Mouse (Mus musculus) midbrain, embryonic 14.5 days (tissue): ENCODE measurements around the gene Lsamp. TPM values are rescaled to one million over a fixed set of nuclear protein-coding genes. Genes with fewer than 3 reads are reported as not detected.
A peak's percentile ranks its signal among the peaks of the same experiment; 100 is the strongest.

Experiments
- ATAC-seq: fragments of 200-750 bp; cut with Nextera tagmentation; 2 replicates; pipeline ENCODE4 v1.8.0; 2017; ENCODE audit warnings: moderate number of reproducible peaks, moderate library complexity; ENCODE audit not compliant: low FRiP score, low TSS enrichment
- DNase-seq: peaks from one replicate; pipeline ENCODE4 v3.0.0-alpha.2; 2015
- H3K27ac ChIP-seq: fragments of 300-500 bp; sonication (generic); replicated peaks from 2 replicates; pipeline ENCODE4 v1.5.1; 2014; ENCODE audit warnings: mild to moderate bottlenecking, low read depth, low read length, moderate library complexity
- H3K27me3 ChIP-seq: fragments of 300-500 bp; sonication (generic); 2 replicates; pipeline ENCODE4 v1.6.1; 2014; ENCODE audit warnings: low read length, control low read depth, mixed read lengths; ENCODE audit not compliant: control insufficient read depth, insufficient read depth
- H3K36me3 ChIP-seq: fragments of 300-500 bp; sonication (generic); 2 replicates; pipeline ENCODE4 v1.6.1; 2014; ENCODE audit warnings: low read length, control low read depth; ENCODE audit not compliant: control insufficient read depth, insufficient read depth
- H3K4me1 ChIP-seq: fragments of 300-500 bp; sonication (generic); 2 replicates; pipeline ENCODE4 v1.6.1; 2014; ENCODE audit warnings: mild to moderate bottlenecking, antibody characterized with exemption, low read length, control low read depth; ENCODE audit not compliant: control insufficient read depth, insufficient read depth
- H3K4me2 ChIP-seq: fragments of 300-500 bp; sonication (generic); 2 replicates; pipeline ENCODE4 v1.6.1; 2014; ENCODE audit warnings: mild to moderate bottlenecking, low read length, moderate library complexity
- H3K4me3 ChIP-seq: fragments of 300-500 bp; sonication (generic); replicated peaks from 2 replicates; pipeline ENCODE4 v1.5.1; 2014; ENCODE audit warnings: low read depth, low read length
- H3K9ac ChIP-seq: fragments of 300-500 bp; sonication (generic); replicated peaks from 2 replicates; pipeline ENCODE4 v1.6.1; 2014; ENCODE audit warnings: mild to moderate bottlenecking, low read length, moderate library complexity
- H3K9me3 ChIP-seq: fragments of 300-500 bp; sonication (generic); 2 replicates; pipeline ENCODE4 v1.6.1; 2016; ENCODE audit warnings: low read length, control low read depth, mixed read lengths; ENCODE audit not compliant: control insufficient read depth
- WGBS: fragments of 180-500 bp; shearing (Covaris S2); extraction: QIAGEN DNeasy Blood & Tissue Kit; methylation state at CpG from one replicate; pipeline ENCODE4 v1.1.7; 2014; 5-methylcytosine and 5-hydroxymethylcytosine counted together
- polyA plus RNA-seq: library from polyadenylated mRNA; unstranded; fragments of >200 nt; fragmentation: Nextera tagmentation; extraction: Ambion mirVana; gene quantifications from 2 replicates; pipeline ENCODE4 v1.2.1, GENCODE M21; 2014

The Lsamp gene
- polyA plus RNA-seq, 1 experiment from 2014 or later = 79.5 TPM

- Histone ChIP-seq H3K4me3 (no peak overlapping the region), H3K9ac (no peak overlapping the region), H3K4me1 (no peaks in the 10 kb centered on the region), H3K27ac (no peak overlapping the region), H3K27me3 (no peaks in the 10 kb centered on the region), H3K36me3 (no peaks in the 10 kb centered on the region), H3K9me3 (no peaks in the 10 kb centered on the region), H3K4me2 (no peak overlapping the region)
- ATAC-seq (no peak), DNase-seq (no peak)
- WGBS = 76% methylated on average over 3 of the region's 3 CpGs
Measured at GRCm38 (mm10) chr16:41834637-41835036, 1850.5 kb downstream of the Lsamp start.

- WGBS = 57% methylated on average over 6 of the region's 6 CpGs
- ATAC-seq (no peak), DNase-seq (peak; percentile 73)
- H3K9me3 ChIP-seq = no peaks in the 10 kb centered on the region
- H3K27me3 ChIP-seq = no peaks in the 10 kb centered on the region
- no peak overlapping the region for H3K27ac ChIP-seq
- H3K36me3 ChIP-seq = no peaks in the 10 kb centered on the region
- H3K4me2 ChIP-seq = no peak overlapping the region
- H3K4me3 ChIP-seq = no peak overlapping the region
- no peaks in the 10 kb centered on the region for H3K4me1 ChIP-seq
- no peak overlapping the region for H3K9ac ChIP-seq
Measured at GRCm38 (mm10) chr16:41835745-41836144, 1851.6 kb downstream of the Lsamp start.

- no peak overlapping the region for H3K4me2 ChIP-seq
- H3K27me3 ChIP-seq = no peaks in the 10 kb centered on the region
- WGBS = 89% methylated on average over 2 of the region's 2 CpGs
- ATAC-seq (no peak), DNase-seq (no peak)
- no peak overlapping the region for H3K27ac ChIP-seq
- H3K36me3 ChIP-seq = no peaks in the 10 kb centered on the region
- no peak overlapping the region for H3K9ac ChIP-seq
- H3K9me3 ChIP-seq = no peaks in the 10 kb centered on the region
- H3K4me1 ChIP-seq = no peaks in the 10 kb centered on the region
- no peak overlapping the region for H3K4me3 ChIP-seq
Measured at GRCm38 (mm10) chr16:41839751-41840404, 1855.7 kb downstream of the Lsamp start.

GRCm38 (mm10) chr16:41846903-41847302 is 1862.7 kb downstream of the Lsamp start:
- 77% methylated on average over 6 of the region's 6 CpGs for WGBS
- Histone ChIP-seq H3K4me1 (no peaks in the 10 kb centered on the region), H3K4me2 (no peak overlapping the region)

DNA sequence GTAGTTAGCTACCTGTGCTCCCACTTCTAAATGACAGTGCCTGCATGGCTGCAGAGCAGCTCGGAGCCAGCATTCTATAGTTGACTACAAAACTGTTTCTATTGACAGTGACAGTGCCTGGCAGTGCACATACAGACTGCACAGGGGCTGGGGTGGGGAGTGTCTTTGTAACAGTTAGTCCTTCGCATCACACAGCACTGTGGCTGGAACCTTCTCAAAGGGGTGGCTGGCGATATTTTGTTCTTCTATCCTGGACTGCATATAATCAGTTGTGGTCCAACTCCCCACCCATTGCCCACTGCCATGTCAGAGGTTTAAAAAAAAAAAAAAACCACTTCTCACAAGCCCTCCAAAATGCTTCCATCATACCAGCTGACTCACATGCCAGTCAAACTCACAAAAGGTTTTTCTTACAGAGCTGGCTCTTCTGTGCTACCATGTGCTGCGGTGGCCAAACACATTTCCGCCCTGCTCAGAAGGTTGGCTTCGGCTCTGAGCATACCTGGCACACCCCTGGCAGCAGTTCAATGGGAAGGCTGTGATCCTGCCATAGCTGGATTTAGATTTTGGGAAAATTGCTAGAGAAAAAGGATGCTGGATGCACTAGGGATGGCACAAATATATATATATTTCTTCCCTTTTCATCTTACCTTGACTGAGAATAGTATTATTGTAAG is 1887.9 kb downstream of the Lsamp start:
- DNase-seq (no peak), ATAC-seq (no peak)
- no peak overlapping the region for H3K4me3 ChIP-seq
- WGBS = 78% methylated on average over 6 of the region's 6 CpGs
- no peak overlapping the region for H3K4me2 ChIP-seq
- no peak overlapping the region for H3K9ac ChIP-seq
- no peaks in the 10 kb centered on the region for H3K9me3 ChIP-seq
- no peak overlapping the region for H3K27ac ChIP-seq
- no peaks in the 10 kb centered on the region for H3K36me3 ChIP-seq
- no peaks in the 10 kb centered on the region for H3K27me3 ChIP-seq
- no peaks in the 10 kb centered on the region for H3K4me1 ChIP-seq

More at GRCm38 (mm10) chr16:41846903-41847302, 1862.7 kb downstream of the Lsamp start:
- Histone ChIP-seq H3K36me3 (no peaks in the 10 kb centered on the region), H3K4me3 (no peak overlapping the region), H3K9ac (no peak overlapping the region), H3K27me3 (no peaks in the 10 kb centered on the region), H3K9me3 (no peaks in the 10 kb centered on the region), H3K27ac (no peak overlapping the region)
- DNase-seq (no peak), ATAC-seq (no peak)

DNA sequence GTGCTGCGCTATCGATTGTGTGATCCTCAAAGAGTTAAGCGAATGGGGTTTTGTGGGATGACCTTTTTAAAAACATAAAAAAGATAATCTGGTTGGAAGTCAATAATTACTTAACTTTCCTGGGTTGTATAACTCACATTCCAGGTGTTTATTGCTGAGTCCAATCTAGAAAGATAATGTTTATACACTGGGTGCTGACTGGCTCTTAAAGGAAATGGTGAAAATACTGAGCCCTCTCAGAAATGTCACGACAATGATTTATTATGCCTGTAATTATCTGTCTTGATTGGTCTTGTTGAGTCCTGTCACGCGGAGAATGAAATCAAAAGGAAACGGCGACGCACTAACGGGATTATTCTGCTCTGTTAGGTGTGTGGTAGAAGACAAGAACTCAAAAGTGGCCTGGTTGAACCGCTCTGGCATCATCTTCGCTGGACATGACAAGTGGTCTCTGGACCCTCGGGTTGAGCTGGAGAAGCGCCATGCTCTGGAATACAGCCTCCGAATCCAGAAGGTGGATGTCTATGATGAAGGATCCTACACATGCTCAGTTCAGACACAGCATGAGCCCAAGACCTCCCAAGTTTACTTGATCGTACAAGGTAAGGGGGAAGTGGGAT is 1904.5 kb downstream of the Lsamp start:
- no peaks in the 10 kb centered on the region for H3K9me3 ChIP-seq
- no peaks in the 10 kb centered on the region for H3K36me3 ChIP-seq
- H3K4me2 ChIP-seq = no peak overlapping the region
- H3K4me1 ChIP-seq = no peaks in the 10 kb centered on the region
- H3K4me3 ChIP-seq = no peak overlapping the region
- no peak for DNase-seq
- no peak overlapping the region for H3K9ac ChIP-seq
- H3K27ac ChIP-seq = no peak overlapping the region
- 58% methylated on average over 16 of the region's 16 CpGs for WGBS
- no peak for ATAC-seq
- no peaks in the 10 kb centered on the region for H3K27me3 ChIP-seq

GRCm38 (mm10) chr16:41900783-41901182 is 1916.6 kb downstream of the Lsamp start:
- no peaks in the 10 kb centered on the region for H3K4me1 ChIP-seq
- no peaks in the 10 kb centered on the region for H3K9me3 ChIP-seq
- ATAC-seq (no peak), DNase-seq (no peak)
- 67% methylated on average over 2 of the region's 2 CpGs for WGBS
- H3K27ac ChIP-seq = no peak overlapping the region
- no peaks in the 10 kb centered on the region for H3K27me3 ChIP-seq
- no peak overlapping the region for H3K9ac ChIP-seq
- H3K36me3 ChIP-seq = no peaks in the 10 kb centered on the region
- H3K4me2 ChIP-seq = no peak overlapping the region
- no peak overlapping the region for H3K4me3 ChIP-seq

DNA sequence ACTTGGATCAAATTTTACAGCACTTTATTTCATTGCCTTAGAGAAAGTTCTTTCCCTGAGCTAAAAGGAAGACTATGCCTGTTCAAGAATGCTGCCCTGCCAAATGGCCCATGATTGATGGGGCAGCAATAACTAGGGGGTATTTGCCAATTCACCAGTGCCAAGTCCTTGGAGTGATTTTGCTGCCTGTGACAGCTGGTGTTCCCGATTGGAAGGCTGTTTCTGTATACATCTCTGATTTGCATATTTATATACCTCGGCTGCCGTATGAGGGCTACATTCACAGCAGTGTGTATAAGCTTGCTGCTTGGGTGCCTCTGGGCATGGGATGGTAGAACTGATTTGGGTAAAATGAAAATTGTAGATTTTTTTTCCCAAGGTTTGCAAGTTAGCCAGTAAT is 1919.5 kb downstream of the Lsamp start:
- no peak overlapping the region for H3K4me3 ChIP-seq
- H3K36me3 ChIP-seq = no peaks in the 10 kb centered on the region
- no peak overlapping the region for H3K9ac ChIP-seq
- ATAC-seq (no peak), DNase-seq (peak; percentile 37)
- H3K27me3 ChIP-seq = no peaks in the 10 kb centered on the region
- WGBS = 25% methylated on average over 3 of the region's 3 CpGs
- H3K9me3 ChIP-seq = no peaks in the 10 kb centered on the region
- H3K4me1 ChIP-seq = no peaks in the 10 kb centered on the region
- H3K4me2 ChIP-seq = no peak overlapping the region
- no peak overlapping the region for H3K27ac ChIP-seq
